Comparison of ENCODE assay signal across 19 mouse cellular contexts in the genomic region with DNA sequence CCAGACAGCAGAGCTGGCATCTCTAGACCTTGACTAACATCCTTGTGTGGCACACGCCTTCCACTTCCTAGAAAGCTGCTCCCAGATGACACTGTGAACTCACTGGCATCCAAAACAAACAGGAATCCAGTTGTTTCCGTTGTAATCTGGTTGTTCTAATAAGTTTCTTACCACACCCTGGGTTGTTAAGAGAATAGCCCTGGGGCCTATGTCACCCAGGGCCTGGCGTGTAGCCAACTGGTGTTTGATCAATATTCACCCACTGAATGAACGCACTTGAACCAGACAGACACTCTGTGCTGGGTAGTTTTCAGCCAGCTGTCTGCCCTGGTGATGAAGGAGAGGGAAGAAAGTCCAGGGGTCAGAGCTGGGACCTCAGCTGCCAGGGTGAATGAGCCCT. TPM values are rescaled to one million over a fixed set of nuclear protein-coding genes. Genes with fewer than 3 reads are reported as not detected.
DNase-seq lines count a peak whose midpoint lies in the region; ATAC-seq and TF ChIP-seq lines count a peak whose summit lies in the region.
"Had no signal": no experiment of that assay in that cellular context is flagged by ENCODE, and none has a peak within 500 bp of the region (broad histone marks: within the 10 kb centered on the region; RNA-seq: fewer than 3 reads in every experiment).

No protein-coding gene starts in this region.

- peak; percentile 47 for DNase-seq in kidney, adult 18-20 months
- DNase-seq in MN1 (ENCODE audit: low spot score), result peak; percentile 46
- DNase-seq in brain, embryonic 14.5 days (ENCODE audit: low read depth), result peak; percentile 12
- peak; percentile 80 for DNase-seq in kidney, adult 9 months
- no peak for DNase-seq in cerebellum, postnatal 25 days
- DNase-seq in left cerebral cortex, postnatal 14 days (ENCODE audit: low spot score in 2 of 2), result no peak
- no peak for DNase-seq in urinary bladder, postnatal 4 days (ENCODE audit: low spot score in 2 of 2)
- DNase-seq: cerebellum, adult 18-20 months; left cerebral cortex, postnatal 4 days; thymus, postnatal 25 days had no signal

- WGBS in kidney, embryonic 15.5 days, result 77% methylated on average over 4 of the region's 4 CpGs

- no peak overlapping the region for H3K4me3 ChIP-seq in kidney, embryonic 15.5 days (replicated peaks)
- H3K4me3 ChIP-seq: embryonic facial prominence, embryonic 15.5 days; forebrain, embryonic 12.5 days; myocyte had no signal

- H3K4me2 ChIP-seq in kidney, embryonic 15.5 days, result no peak overlapping the region
- H3K4me2 ChIP-seq: embryonic facial prominence, embryonic 15.5 days; forebrain, embryonic 12.5 days had no signal

- no peak for TF ChIP-seq POLR2A in brain, embryonic 14.5 days (IDR thresholded peaks at IDR 0.05; ENCODE audit: borderline replicate concordance, extremely low read depth, insufficient read depth, insufficient read length, poor library complexity, severe bottlenecking)

- intact Hi-C loops in left cerebral cortex, postnatal 14 days (cut with DNase I), result no loop called here

- H3K9ac ChIP-seq in kidney, embryonic 15.5 days, result no peak overlapping the region
- H3K9ac ChIP-seq: embryonic facial prominence, embryonic 15.5 days; forebrain, embryonic 12.5 days had no signal

- ATAC-seq in kidney, embryonic 15.5 days (replicated peaks; ENCODE audit: low FRiP score), result no peak
- ATAC-seq: CD4-positive, CD25-positive, alpha-beta regulatory T cell, adult 4 months; hindbrain, embryonic 16.5 days had no signal

- H3K27me3 ChIP-seq in kidney, embryonic 15.5 days, result no peaks in the 10 kb centered on the region
- H3K27me3 ChIP-seq: embryonic facial prominence, embryonic 15.5 days; forebrain, embryonic 12.5 days had no signal

- H3K36me3 ChIP-seq in kidney, embryonic 15.5 days, result peaks cover 97% of the 10 kb centered on the region

- no peak overlapping the region for H3K27ac ChIP-seq in kidney, embryonic 15.5 days
- H3K27ac ChIP-seq: embryonic facial prominence, embryonic 15.5 days had no signal

- TF ChIP-seq CTCF in brain, embryonic 14.5 days (IDR thresholded peaks at IDR 0.05; ENCODE audit: borderline replicate concordance, extremely low read depth, insufficient read depth, insufficient read length), result no peak

- H3K9me3 ChIP-seq in kidney, embryonic 15.5 days (replicated peaks), result no peaks in the 10 kb centered on the region
- H3K9me3 ChIP-seq: embryonic facial prominence, embryonic 15.5 days; forebrain, embryonic 12.5 days had no signal

- H3K4me1 ChIP-seq in kidney, embryonic 15.5 days, result no peaks in the 10 kb centered on the region
- H3K4me1 ChIP-seq: embryonic facial prominence, embryonic 15.5 days; forebrain, embryonic 12.5 days had no signal

RNA-seq across cellular contexts. Expression of a gene that starts 47.0 kb away (rescaled TPM):
- not detected in 2 replicates for polyA plus RNA-seq in kidney, embryonic 15.5 days (2015; fragmentation: Nextera tagmentation; extraction: Ambion mirVana)
- polyA plus RNA-seq in brain, embryonic 14.5 days (2012; rRNA removed), result not detected in 2 replicates
- not detected for total RNA-seq in left cerebral cortex, postnatal 14 days (2021)
- total RNA-seq: layer of hippocampus, postnatal 10 days; left cerebral cortex, postnatal 4 days had no signal
- polyA plus RNA-seq: CD4-positive, CD25-positive, alpha-beta regulatory T cell, adult 4 months; cortical plate, adult 2 months; forebrain, embryonic 12.5 days; heart, embryonic 16.5 days; myocyte had no signal

RNA-seq across cellular contexts. Expression of a gene that starts 58.8 kb away (rescaled TPM):
- polyA plus RNA-seq in kidney, embryonic 15.5 days (2015; fragmentation: Nextera tagmentation; extraction: Ambion mirVana), result 34.2 and 35.7 TPM in 2 replicates
- 3.9 and 16.9 TPM in 2 replicates for polyA plus RNA-seq in brain, embryonic 14.5 days (2012; rRNA removed)
- total RNA-seq in left cerebral cortex, postnatal 14 days (2021), result 10 to 100 TPM; 11.6 to 12.9 TPM
- polyA plus RNA-seq: CD4-positive, CD25-positive, alpha-beta regulatory T cell, adult 4 months had no signal

Comparison
In these comparisons a context has a peak if more than half of its experiments do, and no peak if none do; other contexts are left out.
1. DNase-seq: peak in kidney, adult 18-20 months (single experiment), MN1 (single experiment), brain, embryonic 14.5 days (single experiment) and kidney, adult 9 months (single experiment); none in cerebellum, postnatal 25 days (0 of 2), left cerebral cortex, postnatal 14 days (0 of 2) and urinary bladder, postnatal 4 days (0 of 2).